Mouse (Mus musculus): ENCODE results near the gene Prpf6. TPM values are rescaled to one million over a fixed set of nuclear protein-coding genes. Genes with fewer than 3 reads are reported as not detected.

Gene Prpf6
- polyA plus RNA-seq, 1 experiment from 2014 or later, result 74.5 TPM

GRCm38 (mm10) chr2:181600828-181601750 is 9.4 kb downstream of the Prpf6 start:
- peaks cover 33% of the 10 kb centered on the region for H3K4me1 ChIP-seq (replicated peaks; ENCODE audit: control insufficient read depth, insufficient read depth, low read length)
- peak overlapping the region; percentile 82 for H3K27ac ChIP-seq (ENCODE audit: low read length)
- ATAC-seq, result peak; percentile 95
- peak overlapping the region; percentile 92 for H3K9ac ChIP-seq (replicated peaks; ENCODE audit: low read depth, low read length)
- no peaks in the 10 kb centered on the region for H3K9me3 ChIP-seq (ENCODE audit: control insufficient read depth, low read length)
- no peaks in the 10 kb centered on the region for H3K36me3 ChIP-seq (ENCODE audit: control insufficient read depth, insufficient read depth)
- 1% methylated on average over 57 of the region's 57 CpGs for WGBS
- peak overlapping the region; percentile 66 for H3K4me2 ChIP-seq (ENCODE audit: low read length)
- peak overlapping the region; percentile 97 for H3K4me3 ChIP-seq (replicated peaks; ENCODE audit: low read length)
- no peaks in the 10 kb centered on the region for H3K27me3 ChIP-seq (replicated peaks; ENCODE audit: control insufficient read depth, insufficient read depth, low read length)

DNA sequence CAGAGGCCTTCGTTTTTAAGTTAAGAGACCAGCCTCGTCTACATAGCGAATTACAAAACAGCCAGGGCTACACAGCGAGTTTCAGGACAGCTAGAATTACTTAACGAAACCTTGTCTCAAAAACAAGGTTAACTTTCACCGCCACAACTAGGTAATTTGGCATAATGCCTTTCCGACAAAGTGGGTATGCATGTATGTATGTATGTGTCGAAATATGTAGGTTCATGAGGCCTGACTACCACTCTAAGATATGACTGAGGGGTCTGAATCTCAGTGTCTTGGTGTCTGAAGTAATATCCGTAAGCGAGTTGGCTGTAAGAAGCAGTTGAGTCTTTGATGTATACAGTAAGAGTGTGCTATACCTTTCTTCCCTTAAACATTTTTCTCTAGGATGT is 10.1 kb downstream of the Prpf6 start:
- no peaks in the 10 kb centered on the region for H3K27me3 ChIP-seq (replicated peaks; ENCODE audit: control insufficient read depth, insufficient read depth, low read length)
- ATAC-seq, result no peak
- H3K4me3 ChIP-seq (replicated peaks; ENCODE audit: low read length), result peak overlapping the region; percentile 97
- no peaks in the 10 kb centered on the region for H3K9me3 ChIP-seq (ENCODE audit: control insufficient read depth, low read length)
- H3K4me1 ChIP-seq (replicated peaks; ENCODE audit: control insufficient read depth, insufficient read depth, low read length), result peaks cover 33% of the 10 kb centered on the region
- H3K27ac ChIP-seq (ENCODE audit: low read length), result no peak overlapping the region
- H3K4me2 ChIP-seq (ENCODE audit: low read length), result peak overlapping the region; percentile 66
- H3K9ac ChIP-seq (replicated peaks; ENCODE audit: low read depth, low read length), result peak overlapping the region; percentile 92
- 28% methylated on average over 10 of the region's 10 CpGs for WGBS
- H3K36me3 ChIP-seq (ENCODE audit: control insufficient read depth, insufficient read depth), result no peaks in the 10 kb centered on the region

- Histone ChIP-seq H3K36me3 (ENCODE audit: control insufficient read depth, insufficient read depth) (no peaks in the 10 kb centered on the region), H3K27ac (ENCODE audit: low read length) (no peak overlapping the region), H3K9ac (replicated peaks; ENCODE audit: low read depth, low read length) (no peak overlapping the region), H3K9me3 (ENCODE audit: control insufficient read depth, low read length) (no peaks in the 10 kb centered on the region), H3K4me1 (replicated peaks; ENCODE audit: control insufficient read depth, insufficient read depth, low read length) (peaks cover 33% of the 10 kb centered on the region), H3K4me2 (ENCODE audit: low read length) (peak overlapping the region; percentile 66), H3K27me3 (replicated peaks; ENCODE audit: control insufficient read depth, insufficient read depth, low read length) (no peaks in the 10 kb centered on the region), H3K4me3 (replicated peaks; ENCODE audit: low read length) (no peak overlapping the region)
- WGBS, result 76% methylated on average over 4 of the region's 4 CpGs
- no peak for ATAC-seq
These were observed 10.7 kb downstream of the Prpf6 start for GRCm38 (mm10) chr2:181602367-181602766.

DNA sequence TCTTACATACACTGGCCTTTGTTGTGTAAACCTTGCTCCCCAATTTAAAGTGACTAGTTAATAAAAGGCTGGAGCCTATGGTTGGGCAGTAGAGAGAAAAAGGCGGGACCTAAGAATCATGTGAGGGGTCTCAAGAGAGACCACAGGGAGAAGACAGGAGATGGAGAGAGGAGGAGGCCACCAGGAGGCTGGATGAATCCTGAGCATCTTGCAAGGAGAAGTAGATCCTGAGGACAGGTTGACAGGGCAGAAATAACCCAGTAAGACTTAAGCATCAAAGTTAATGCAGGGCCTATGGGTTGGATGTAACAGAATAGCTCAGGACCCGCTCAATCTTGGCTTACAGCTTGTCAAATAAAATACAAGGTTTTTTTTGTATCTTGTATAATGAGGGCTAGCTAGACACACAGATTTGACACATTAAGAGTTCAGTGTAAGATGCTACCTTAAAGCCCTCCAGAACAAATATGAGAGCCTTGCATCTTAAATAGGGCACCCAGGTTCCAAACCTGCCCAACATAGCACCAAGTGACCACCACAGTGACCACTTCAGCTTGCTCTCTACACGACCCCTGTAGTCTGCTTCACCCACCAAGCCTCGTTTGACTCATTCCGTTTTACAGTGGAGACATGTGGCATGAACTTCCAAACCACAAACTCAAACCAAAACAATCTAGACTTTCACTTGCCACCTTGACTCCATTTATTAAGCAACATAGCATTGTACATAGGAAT is 27.3 kb downstream of the Prpf6 start:
- peaks cover 23% of the 10 kb centered on the region for H3K36me3 ChIP-seq (ENCODE audit: control insufficient read depth, insufficient read depth)
- no peak overlapping the region for H3K4me2 ChIP-seq (ENCODE audit: low read length)
- 87% methylated on average over 5 of the region's 5 CpGs for WGBS
- H3K4me3 ChIP-seq (replicated peaks; ENCODE audit: low read length), result no peak overlapping the region
- no peaks in the 10 kb centered on the region for H3K4me1 ChIP-seq (replicated peaks; ENCODE audit: control insufficient read depth, insufficient read depth, low read length)
- ATAC-seq, result no peak
- no peaks in the 10 kb centered on the region for H3K9me3 ChIP-seq (ENCODE audit: control insufficient read depth, low read length)
- no peak overlapping the region for H3K27ac ChIP-seq (ENCODE audit: low read length)
- no peaks in the 10 kb centered on the region for H3K27me3 ChIP-seq (replicated peaks; ENCODE audit: control insufficient read depth, insufficient read depth, low read length)
- no peak overlapping the region for H3K9ac ChIP-seq (replicated peaks; ENCODE audit: low read depth, low read length)

- Histone ChIP-seq H3K27ac (ENCODE audit: low read length) (no peak overlapping the region), H3K4me1 (replicated peaks; ENCODE audit: control insufficient read depth, insufficient read depth, low read length) (no peaks in the 10 kb centered on the region), H3K36me3 (ENCODE audit: control insufficient read depth, insufficient read depth) (peaks cover 32% of the 10 kb centered on the region), H3K9me3 (ENCODE audit: control insufficient read depth, low read length) (no peaks in the 10 kb centered on the region), H3K4me3 (replicated peaks; ENCODE audit: low read length) (no peak overlapping the region), H3K27me3 (replicated peaks; ENCODE audit: control insufficient read depth, insufficient read depth, low read length) (no peaks in the 10 kb centered on the region), H3K9ac (replicated peaks; ENCODE audit: low read depth, low read length) (no peak overlapping the region), H3K4me2 (ENCODE audit: low read length) (no peak overlapping the region)
- no peak for ATAC-seq
These were observed 31.7 kb downstream of the Prpf6 start for GRCm38 (mm10) chr2:181623401-181623800.

DNA sequence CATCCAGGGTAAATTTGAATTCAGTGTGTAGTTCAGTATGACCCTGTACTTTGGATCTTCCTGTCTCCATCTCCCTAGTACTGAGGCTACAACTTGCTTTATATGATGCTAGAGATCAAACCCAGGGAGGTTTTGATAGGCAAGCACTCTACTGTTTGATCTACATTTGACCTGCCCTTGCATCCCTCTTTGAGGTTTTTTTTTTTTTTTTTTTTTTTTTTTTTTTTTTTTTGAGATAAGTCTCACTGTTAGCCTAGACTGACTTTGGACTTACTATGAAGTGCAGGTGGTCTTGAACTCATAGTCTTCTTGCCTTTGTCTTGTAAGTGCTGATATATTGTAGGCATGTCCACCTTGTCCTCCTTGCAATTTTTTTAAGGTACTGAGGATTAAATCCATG is 36.8 kb downstream of the Prpf6 start:
- Histone ChIP-seq H3K9ac (replicated peaks; ENCODE audit: low read depth, low read length) (no peak overlapping the region), H3K27ac (ENCODE audit: low read length) (no peak overlapping the region), H3K36me3 (ENCODE audit: control insufficient read depth, insufficient read depth) (peaks cover 17% of the 10 kb centered on the region), H3K27me3 (replicated peaks; ENCODE audit: control insufficient read depth, insufficient read depth, low read length) (no peaks in the 10 kb centered on the region), H3K4me2 (ENCODE audit: low read length) (no peak overlapping the region), H3K4me1 (replicated peaks; ENCODE audit: control insufficient read depth, insufficient read depth, low read length) (no peaks in the 10 kb centered on the region), H3K9me3 (ENCODE audit: control insufficient read depth, low read length) (no peaks in the 10 kb centered on the region), H3K4me3 (replicated peaks; ENCODE audit: low read length) (no peak overlapping the region)
- no peak for ATAC-seq

DNA sequence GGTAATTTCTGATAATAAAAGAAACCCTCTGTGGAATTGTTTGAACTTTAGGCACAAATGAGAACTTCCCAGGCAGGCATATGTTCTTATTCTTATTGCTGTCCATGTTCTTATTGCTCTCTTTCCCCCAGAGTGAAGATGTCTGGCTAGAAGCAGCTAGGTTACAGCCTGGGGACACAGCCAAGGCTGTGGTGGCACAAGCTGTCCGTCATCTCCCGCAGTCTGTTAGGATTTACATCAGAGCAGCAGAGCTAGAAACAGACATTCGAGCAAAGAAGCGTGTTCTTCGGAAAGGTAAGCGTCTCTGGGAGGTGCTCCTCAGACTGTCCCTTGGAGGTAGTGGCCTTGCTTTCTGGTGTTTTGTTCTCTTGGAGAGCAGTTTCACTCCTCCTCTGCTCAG is 41.0 kb downstream of the Prpf6 start:
- no peaks in the 10 kb centered on the region for H3K27me3 ChIP-seq (replicated peaks; ENCODE audit: control insufficient read depth, insufficient read depth, low read length)
- H3K9me3 ChIP-seq (ENCODE audit: control insufficient read depth, low read length), result no peaks in the 10 kb centered on the region
- H3K4me1 ChIP-seq (replicated peaks; ENCODE audit: control insufficient read depth, insufficient read depth, low read length), result no peaks in the 10 kb centered on the region
- no peak for ATAC-seq
- H3K36me3 ChIP-seq (ENCODE audit: control insufficient read depth, insufficient read depth), result peaks cover 29% of the 10 kb centered on the region
- H3K4me3 ChIP-seq (replicated peaks; ENCODE audit: low read length), result no peak overlapping the region
- H3K9ac ChIP-seq (replicated peaks; ENCODE audit: low read depth, low read length), result no peak overlapping the region
- no peak overlapping the region for H3K4me2 ChIP-seq (ENCODE audit: low read length)
- no peak overlapping the region for H3K27ac ChIP-seq (ENCODE audit: low read length)
- 85% methylated on average over 6 of the region's 6 CpGs for WGBS

DNA sequence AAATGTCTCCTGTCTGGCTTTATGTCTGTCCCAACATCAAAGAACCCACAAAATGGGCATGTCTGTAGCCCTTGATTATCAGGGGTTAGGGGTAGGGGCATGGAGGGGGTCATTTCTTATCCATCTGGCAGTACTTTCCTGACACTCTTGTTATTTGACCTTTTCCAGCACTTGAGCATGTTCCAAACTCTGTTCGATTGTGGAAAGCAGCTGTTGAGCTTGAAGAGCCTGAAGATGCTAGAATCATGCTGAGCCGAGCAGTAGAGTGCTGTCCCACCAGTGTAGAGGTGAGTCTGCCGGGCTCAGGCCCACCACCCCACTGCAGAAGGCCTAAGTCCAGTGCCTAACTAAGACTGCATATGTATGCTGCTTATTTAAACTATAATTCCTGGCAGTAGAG is 44.2 kb downstream of the Prpf6 start:
- WGBS, result 94% methylated on average over 3 of the region's 3 CpGs
- Histone ChIP-seq H3K27me3 (replicated peaks; ENCODE audit: control insufficient read depth, insufficient read depth, low read length) (no peaks in the 10 kb centered on the region), H3K4me3 (replicated peaks; ENCODE audit: low read length) (no peak overlapping the region), H3K36me3 (ENCODE audit: control insufficient read depth, insufficient read depth) (peaks cover 36% of the 10 kb centered on the region), H3K9ac (replicated peaks; ENCODE audit: low read depth, low read length) (no peak overlapping the region), H3K27ac (ENCODE audit: low read length) (no peak overlapping the region), H3K4me1 (replicated peaks; ENCODE audit: control insufficient read depth, insufficient read depth, low read length) (no peaks in the 10 kb centered on the region), H3K4me2 (ENCODE audit: low read length) (no peak overlapping the region), H3K9me3 (ENCODE audit: control insufficient read depth, low read length) (no peaks in the 10 kb centered on the region)
- no peak for ATAC-seq

- Histone ChIP-seq H3K27me3 (replicated peaks; ENCODE audit: control insufficient read depth, insufficient read depth, low read length) (no peaks in the 10 kb centered on the region), H3K4me3 (replicated peaks; ENCODE audit: low read length) (no peak overlapping the region), H3K4me1 (replicated peaks; ENCODE audit: control insufficient read depth, insufficient read depth, low read length) (no peaks in the 10 kb centered on the region), H3K4me2 (ENCODE audit: low read length) (no peak overlapping the region), H3K9ac (replicated peaks; ENCODE audit: low read depth, low read length) (no peak overlapping the region), H3K9me3 (ENCODE audit: control insufficient read depth, low read length) (no peaks in the 10 kb centered on the region), H3K27ac (ENCODE audit: low read length) (no peak overlapping the region), H3K36me3 (ENCODE audit: control insufficient read depth, insufficient read depth) (peaks cover 31% of the 10 kb centered on the region)
- ATAC-seq, result no peak
- 90% methylated on average over 2 of the region's 2 CpGs for WGBS
These were observed 52.7 kb downstream of the Prpf6 start for GRCm38 (mm10) chr2:181644361-181644760.

All from forebrain, embryonic 16.5 days (tissue).